Mouse (Mus musculus) erythroblast, embryonic 14.5 days (primary cell): ENCODE measurements around the gene Trim71. TPM values are rescaled to one million over a fixed set of nuclear protein-coding genes. Genes with fewer than 3 reads are reported as not detected.

Experiments
- H3K27me3 ChIP-seq: 2 replicates; pipeline ENCODE4 v1.6.1; 2012; ENCODE audit warnings: inconsistent platforms; ENCODE audit not compliant: control insufficient read depth
- H3K36me3 ChIP-seq: 2 replicates; pipeline ENCODE4 v1.6.1; 2012; ENCODE audit warnings: mild to moderate bottlenecking, inconsistent platforms; ENCODE audit not compliant: control insufficient read depth
- H3K4me1 ChIP-seq: 2 replicates; pipeline ENCODE4 v1.6.1; 2012; ENCODE audit warnings: inconsistent platforms; ENCODE audit not compliant: control insufficient read depth
- H3K4me3 ChIP-seq: replicated peaks from 2 replicates; pipeline ENCODE3; 2012; ENCODE audit warnings: moderate library complexity, mild to moderate bottlenecking, inconsistent platforms
- H3K9me3 ChIP-seq: 2 replicates; pipeline ENCODE4 v1.6.1; 2012; ENCODE audit warnings: low read length, inconsistent platforms, mixed read lengths; ENCODE audit not compliant: control insufficient read depth
- GATA1 ChIP-seq: IDR thresholded peaks from 2 replicates; pipeline ENCODE4 v1.6.1; 2012; ENCODE audit warnings: low read length, inconsistent platforms, mixed read lengths
- TAL1 ChIP-seq: IDR thresholded peaks from 3 replicates; pipeline ENCODE4 v1.6.1; 2012; ENCODE audit warnings: low read length, inconsistent platforms, mixed read lengths
- polyA plus RNA-seq: library from polyadenylated mRNA; stranded (reverse); fragments of >175 nt; gene quantifications from 2 replicates; pipeline ENCODE4 v1.2.3, GENCODE M21; 2012

The Trim71 gene
- polyA plus RNA-seq, 1 experiment, result not detected

DNA sequence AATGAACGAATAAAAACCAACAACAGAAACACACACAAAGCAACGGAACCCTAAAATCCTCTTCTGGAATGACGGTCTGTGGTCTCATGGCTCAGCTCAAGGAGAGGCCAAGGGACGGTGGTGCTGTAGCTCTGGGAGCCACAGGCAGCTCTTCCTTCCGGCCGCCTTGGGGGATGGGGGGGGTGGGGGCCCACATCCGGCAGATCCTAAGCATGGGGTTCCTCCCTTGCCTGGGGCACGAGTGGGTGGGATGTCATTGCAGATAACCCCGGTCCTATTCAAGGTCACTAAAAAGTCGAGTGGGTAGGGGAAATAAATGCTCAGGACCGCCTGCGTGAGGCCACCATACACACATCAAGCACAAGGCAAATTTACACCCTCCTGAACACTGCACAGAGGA, 17.4 kb downstream of the Trim71 start:
- H3K4me1 ChIP-seq, result no peaks in the 10 kb centered on the region
- no peaks in the 10 kb centered on the region for H3K36me3 ChIP-seq
- TF ChIP-seq GATA1 (no peak), TAL1 (no peak)
- H3K4me3 ChIP-seq, result no peak overlapping the region
- no peaks in the 10 kb centered on the region for H3K9me3 ChIP-seq
- no peaks in the 10 kb centered on the region for H3K27me3 ChIP-seq

DNA sequence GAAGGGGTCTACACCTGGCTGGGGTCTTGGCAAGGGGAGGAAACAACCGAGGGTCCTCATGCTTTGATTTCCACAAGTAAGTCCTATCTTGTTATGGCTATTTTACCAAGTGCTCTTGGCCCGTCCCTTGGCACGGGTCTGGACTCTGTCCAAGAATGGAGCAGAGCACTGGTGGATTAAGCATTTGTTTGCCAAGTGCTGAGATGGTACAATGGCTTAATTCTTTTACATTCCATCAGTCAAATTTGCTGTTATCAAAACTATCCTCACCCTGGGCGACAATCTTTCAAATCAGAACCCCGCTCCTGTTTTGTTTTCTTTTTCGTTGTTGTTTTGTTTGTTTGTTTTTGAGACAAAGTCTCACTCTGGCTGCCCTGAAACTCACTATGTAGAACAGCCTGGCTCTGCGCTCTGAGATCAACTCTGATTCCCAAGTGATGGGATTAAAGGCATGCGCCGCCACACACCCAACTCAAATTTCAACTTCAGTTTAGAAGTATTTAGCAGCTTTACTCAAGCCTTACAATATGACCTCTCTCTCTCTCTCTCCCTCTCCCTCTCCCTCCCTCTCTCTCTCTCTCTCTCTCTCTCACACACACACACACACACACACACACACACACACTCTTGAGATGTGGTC, 19.3 kb downstream of the Trim71 start:
- no peak for TF ChIP-seq GATA1
- no peak for TF ChIP-seq TAL1
- H3K4me1 ChIP-seq, result no peaks in the 10 kb centered on the region; the same call in 1 of the 2 replicates

DNA sequence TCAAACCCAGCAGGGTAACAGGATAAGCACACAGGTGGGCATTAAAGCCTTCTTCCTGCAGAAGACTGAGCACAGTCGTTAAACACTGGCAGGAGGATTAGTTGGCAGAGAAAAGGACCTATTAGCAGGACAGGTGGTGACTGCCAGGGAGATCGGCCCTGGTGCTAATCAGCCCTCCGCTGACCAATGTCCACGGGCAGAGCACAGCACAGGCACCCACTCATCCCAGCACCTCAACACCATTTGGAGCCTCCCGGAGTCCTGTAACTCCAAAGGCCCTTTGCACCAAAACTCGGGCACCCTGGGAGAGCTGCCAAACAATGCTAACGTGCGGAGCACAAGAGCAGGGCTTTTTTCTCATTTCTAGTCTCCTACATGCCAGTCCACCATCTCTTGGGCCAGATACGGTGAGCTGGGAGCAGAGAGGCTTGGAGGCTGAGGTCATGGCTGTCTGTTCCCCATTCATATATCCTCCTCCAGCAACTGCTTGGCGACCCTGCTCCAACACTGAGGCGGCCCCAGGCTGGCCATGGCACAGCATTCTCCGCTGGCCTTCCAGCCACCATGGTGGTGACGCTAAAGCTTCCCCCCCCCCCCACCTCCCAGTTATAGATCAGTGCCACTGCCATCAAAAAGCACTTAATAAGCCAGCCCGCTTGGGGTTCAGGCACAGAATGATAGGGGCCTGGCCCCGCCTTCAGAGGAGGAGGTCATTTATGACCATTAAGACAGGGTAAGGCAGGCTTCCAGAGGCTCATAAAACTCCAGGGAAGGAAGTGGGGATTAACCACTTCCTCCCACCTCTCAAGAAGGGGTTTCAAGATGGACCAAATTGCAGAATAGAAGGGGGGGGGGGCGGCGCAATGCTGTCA, 20.1 kb downstream of the Trim71 start:
- Histone ChIP-seq H3K9me3 (no peaks in the 10 kb centered on the region), H3K4me3 (no peak overlapping the region), H3K36me3 (no peaks in the 10 kb centered on the region), H3K4me1 (no peaks in the 10 kb centered on the region; the same call in 1 of the 2 replicates), H3K27me3 (no peaks in the 10 kb centered on the region)
- no peak for TF ChIP-seq GATA1
- TF ChIP-seq TAL1, result no peak

More for the DNA sequence above, 19.3 kb downstream of the Trim71 start:
- Histone ChIP-seq H3K4me3 (no peak overlapping the region), H3K27me3 (no peaks in the 10 kb centered on the region), H3K9me3 (no peaks in the 10 kb centered on the region), H3K36me3 (no peaks in the 10 kb centered on the region)

DNA sequence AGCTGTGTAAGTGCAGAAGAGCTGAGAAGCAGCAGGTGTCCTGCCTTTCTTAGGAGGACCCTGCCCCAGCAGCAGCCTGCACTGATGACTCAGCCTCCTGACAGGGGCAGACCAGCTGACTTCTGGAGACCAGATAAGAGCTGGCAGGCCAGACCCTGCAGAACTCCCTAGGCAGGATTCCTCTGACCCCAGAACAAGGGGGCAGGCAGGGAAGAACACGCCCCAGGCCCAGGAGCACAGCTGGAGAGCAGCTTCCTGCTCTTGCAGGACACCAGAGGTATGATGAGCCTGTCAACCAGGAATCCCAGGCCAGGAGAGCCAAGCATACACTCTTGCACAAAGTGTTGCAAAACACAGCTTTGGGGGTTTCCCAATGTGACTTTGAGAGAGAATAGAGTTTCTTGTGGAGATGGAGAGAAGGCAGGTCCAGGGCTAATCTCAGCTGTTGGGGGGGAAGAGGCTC, 22.9 kb downstream of the Trim71 start:
- H3K4me3 ChIP-seq, result no peak overlapping the region
- no peak for TF ChIP-seq TAL1
- TF ChIP-seq GATA1, result no peak
- H3K9me3 ChIP-seq, result no peaks in the 10 kb centered on the region
- no peaks in the 10 kb centered on the region; the same call in 1 of the 2 replicates for H3K4me1 ChIP-seq
- no peaks in the 10 kb centered on the region for H3K36me3 ChIP-seq
- H3K27me3 ChIP-seq, result no peaks in the 10 kb centered on the region

DNA sequence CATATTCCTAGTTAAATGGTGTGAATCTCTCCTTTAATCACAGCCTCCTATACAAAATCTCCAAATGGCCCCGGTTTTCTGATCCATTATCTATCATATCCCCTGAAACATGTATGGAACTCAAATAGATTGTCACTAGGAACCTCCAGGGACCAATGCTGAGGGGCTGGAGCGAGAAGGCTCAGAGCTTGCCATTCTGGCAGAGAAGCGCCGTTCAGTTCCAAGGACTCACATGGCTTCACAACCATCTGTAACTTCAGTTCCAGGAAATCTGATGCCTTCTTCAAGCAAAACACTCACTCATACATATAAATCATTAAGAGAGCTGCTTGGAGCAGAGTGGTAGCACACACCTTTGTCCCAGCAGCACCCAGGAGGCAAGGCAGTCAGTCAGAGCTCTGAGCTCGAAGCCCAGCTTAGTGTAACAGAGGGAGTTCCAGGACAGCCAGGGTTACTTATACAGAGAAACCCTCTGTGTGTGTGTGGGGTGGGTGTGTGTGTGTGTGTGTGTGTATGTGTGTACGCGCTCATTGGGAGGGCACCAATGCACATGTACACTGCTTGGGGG, 25.1 kb downstream of the Trim71 start:
- H3K27me3 ChIP-seq, result no peaks in the 10 kb centered on the region

DNA sequence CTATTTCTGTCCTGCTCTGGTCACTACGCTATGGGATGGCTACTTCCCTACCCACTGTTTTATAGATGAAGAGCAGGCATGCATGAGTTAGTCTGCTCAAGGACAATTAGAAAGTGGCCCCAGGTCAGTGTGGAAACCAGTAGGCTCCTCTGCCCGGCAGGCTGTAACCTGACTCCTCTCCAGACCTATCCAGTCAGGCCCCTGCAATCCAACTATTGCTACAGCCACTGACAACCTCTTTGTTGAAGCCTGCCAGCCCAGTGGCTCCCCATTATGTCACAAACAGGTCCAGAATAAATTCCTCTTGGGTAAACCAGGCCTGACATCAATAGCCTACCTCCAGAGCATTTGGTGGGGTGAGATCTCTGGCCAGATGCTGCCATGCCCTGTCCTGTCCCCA, 27.5 kb downstream of the Trim71 start:
- Histone ChIP-seq H3K27me3 (no peaks in the 10 kb centered on the region), H3K36me3 (no peaks in the 10 kb centered on the region), H3K4me3 (no peak overlapping the region), H3K9me3 (no peaks in the 10 kb centered on the region), H3K4me1 (no peaks in the 10 kb centered on the region; the same call in 1 of the 2 replicates)
- TF ChIP-seq GATA1 (no peak), TAL1 (no peak)

More for the DNA sequence above, 25.1 kb downstream of the Trim71 start:
- Histone ChIP-seq H3K9me3 (no peaks in the 10 kb centered on the region), H3K36me3 (no peaks in the 10 kb centered on the region), H3K4me3 (no peak overlapping the region), H3K4me1 (no peaks in the 10 kb centered on the region; the same call in 1 of the 2 replicates)
- no peak for TF ChIP-seq TAL1
- no peak for TF ChIP-seq GATA1

DNA sequence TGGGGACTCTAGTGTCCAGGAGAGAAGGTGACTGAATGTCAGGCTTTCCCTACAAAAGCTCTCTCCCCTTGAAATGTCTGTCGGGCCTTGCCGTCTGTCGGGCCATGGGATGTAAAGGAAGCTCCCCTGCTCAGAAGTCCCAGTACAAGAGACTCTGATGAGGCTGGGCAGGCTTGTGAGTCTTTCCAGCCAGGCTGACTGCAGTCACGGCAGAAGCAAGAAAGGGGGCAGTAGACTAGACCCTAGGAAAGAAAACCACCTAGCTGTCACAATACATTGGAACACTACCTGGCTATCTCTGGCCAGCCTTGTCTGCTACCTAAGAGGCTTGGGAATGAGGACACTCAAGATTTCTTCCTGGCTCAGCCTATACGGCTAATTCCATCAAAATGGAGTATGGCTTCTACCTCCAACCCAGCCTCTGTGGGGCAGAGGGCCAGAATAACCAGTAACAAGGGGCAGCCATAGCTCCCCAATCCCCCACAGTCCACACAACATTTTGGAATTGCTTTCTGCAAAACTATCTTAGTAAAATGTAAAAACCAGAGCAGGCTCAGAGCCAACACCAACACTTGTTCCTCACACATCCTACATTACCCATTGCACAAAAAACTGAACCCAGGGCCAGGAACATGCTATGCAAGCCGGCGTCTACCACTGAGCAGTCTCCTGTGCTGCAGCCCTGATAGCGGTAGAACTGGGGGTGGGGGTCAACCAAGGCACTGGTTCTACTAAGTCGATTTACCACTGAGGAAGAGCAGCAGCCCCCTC, 29.2 kb downstream of the Trim71 start:
- Histone ChIP-seq H3K9me3 (no peaks in the 10 kb centered on the region), H3K4me1 (no peaks in the 10 kb centered on the region), H3K27me3 (no peaks in the 10 kb centered on the region), H3K4me3 (no peak overlapping the region), H3K36me3 (no peaks in the 10 kb centered on the region)
- no peak for TF ChIP-seq GATA1
- TF ChIP-seq TAL1, result no peak

DNA sequence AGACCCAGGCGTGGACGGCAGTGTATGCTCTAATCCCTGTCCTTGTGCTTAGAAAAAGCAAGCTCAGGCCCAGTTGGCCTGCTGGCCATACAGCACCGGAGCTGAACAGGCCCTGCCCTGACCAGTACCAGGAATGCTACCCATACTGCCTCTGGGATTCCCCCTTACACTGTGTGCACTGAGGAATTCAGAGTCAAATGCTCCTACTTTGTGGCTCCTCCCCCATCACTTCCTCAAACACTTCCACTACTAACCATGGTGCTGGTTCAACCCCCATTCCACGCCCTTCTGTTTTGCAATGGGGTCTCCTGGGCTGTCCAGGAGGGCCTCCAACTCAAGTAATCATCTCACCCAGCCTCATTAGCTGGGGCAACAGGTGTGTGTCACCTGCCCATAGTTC, 30.3 kb downstream of the Trim71 start:
- Histone ChIP-seq H3K9me3 (no peaks in the 10 kb centered on the region), H3K4me1 (no peaks in the 10 kb centered on the region), H3K27me3 (no peaks in the 10 kb centered on the region), H3K36me3 (no peaks in the 10 kb centered on the region), H3K4me3 (no peak overlapping the region)
- no peak for TF ChIP-seq TAL1
- TF ChIP-seq GATA1, result no peak
